Mouse (Mus musculus): ENCODE data around the gene Cfdp1. TPM values are rescaled to one million over a fixed set of nuclear protein-coding genes. Genes with fewer than 3 reads are reported as not detected.
"Not testable (repeated sequence)": the region's sequence is repeated elsewhere in the genome, so short reads cannot be mapped to it uniquely, and the experiment has no call there.

The Cfdp1 gene
- total RNA-seq, 2 experiments from 2014 or later, result 43.7 to 53.7 TPM

GRCm38 (mm10) chr8:111864648-111865047 is 10.6 kb upstream of the Cfdp1 start:
- intact Hi-C loops (cut with DNase I), result no loop called here
- no peak for DNase-seq

- intact Hi-C loops (cut with DNase I), result no loop called here
Observed at GRCm38 (mm10) chr8:111863280-111863679, 9.2 kb upstream of the Cfdp1 start.

GRCm38 (mm10) chr8:111855977-111856376 is 1.9 kb upstream of the Cfdp1 start:
- intact Hi-C loops (cut with DNase I), result no loop called here
- DNase-seq, result no peak

More at GRCm38 (mm10) chr8:111863280-111863679, 9.2 kb upstream of the Cfdp1 start:
- no peak for DNase-seq

- DNase-seq; intact Hi-C loops (cut with DNase I): not testable (repeated sequence)
Observed at GRCm38 (mm10) chr8:111853219-111853618, 872 bp downstream of the Cfdp1 start.

- intact Hi-C loops (cut with DNase I), result no loop called here
Observed at GRCm38 (mm10) chr8:111846746-111847145, 7.3 kb downstream of the Cfdp1 start.

GRCm38 (mm10) chr8:111835540-111835939 is 18.6 kb downstream of the Cfdp1 start:
- intact Hi-C loops (cut with DNase I), result loop anchor here (2.0 to 5.0 kb wide), 2 partner anchors 157 to 493 kb away; no protein-coding TSS in a partner anchor
- DNase-seq, result no peak

More at GRCm38 (mm10) chr8:111846746-111847145, 7.3 kb downstream of the Cfdp1 start:
- no peak for DNase-seq

GRCm38 (mm10) chr8:111834011-111834410 is 20.1 kb downstream of the Cfdp1 start:
- intact Hi-C loops (cut with DNase I), result loop anchor here (2.0 kb wide), 1 partner anchor 155 kb away; no protein-coding TSS in a partner anchor
- DNase-seq, result no peak

- no peak for DNase-seq
- intact Hi-C loops (cut with DNase I), result no loop called here
Observed at GRCm38 (mm10) chr8:111832983-111833382, 21.1 kb downstream of the Cfdp1 start.

- intact Hi-C loops (cut with DNase I), result no loop called here
- no peak for DNase-seq
Observed at GRCm38 (mm10) chr8:111831996-111832395, 22.1 kb downstream of the Cfdp1 start.

GRCm38 (mm10) chr8:111828595-111828994 is 25.5 kb downstream of the Cfdp1 start:
- intact Hi-C loops (cut with DNase I), result loop anchor here (10.0 kb wide), 1 partner anchor 294 kb away; the partner anchor contains the start of gene Znrf1
- DNase-seq, result no peak

- intact Hi-C loops (cut with DNase I), result loop anchor here (2.0 to 10.0 kb wide), 2 partner anchors 146 to 290 kb away; partner anchors contain the start of gene Znrf1
- peak; percentile 56 to 68 for DNase-seq
Observed at GRCm38 (mm10) chr8:111825219-111825618, 28.9 kb downstream of the Cfdp1 start.

- no peak for DNase-seq
- intact Hi-C loops (cut with DNase I), result loop anchor here (2.0 to 10.0 kb wide), 2 partner anchors 146 to 290 kb away; partner anchors contain the start of gene Znrf1
Observed at GRCm38 (mm10) chr8:111824334-111824733, 29.8 kb downstream of the Cfdp1 start.

GRCm38 (mm10) chr8:111821199-111821598 is 32.9 kb downstream of the Cfdp1 start:
- intact Hi-C loops (cut with DNase I), result loop anchor here (2.0 to 10.0 kb wide), 2 partner anchors 36 to 286 kb away; partner anchors contain the start of gene Znrf1
- DNase-seq, result no peak

- no peak for DNase-seq
- intact Hi-C loops (cut with DNase I), result loop anchor here (2.0 to 10.0 kb wide), 2 partner anchors 36 to 286 kb away; partner anchors contain the start of gene Znrf1
Observed at GRCm38 (mm10) chr8:111820691-111821090, 33.4 kb downstream of the Cfdp1 start.

GRCm38 (mm10) chr8:111820018-111820417 is 34.1 kb downstream of the Cfdp1 start:
- no peak for DNase-seq
- intact Hi-C loops (cut with DNase I), result loop anchor here (2.0 to 10.0 kb wide), 2 partner anchors 35 to 285 kb away; partner anchors contain the start of gene Znrf1

- no peak for DNase-seq
- intact Hi-C loops (cut with DNase I), result no loop called here
Observed at GRCm38 (mm10) chr8:111818556-111818955, 35.5 kb downstream of the Cfdp1 start.

- intact Hi-C loops (cut with DNase I), result no loop called here
- DNase-seq, result no peak
Observed at GRCm38 (mm10) chr8:111815078-111815477, 39.0 kb downstream of the Cfdp1 start.

- intact Hi-C loops (cut with DNase I), result loop anchor here (2.0 to 5.0 kb wide), 2 partner anchors 77 to 101 kb away; no protein-coding TSS in a partner anchor
- DNase-seq, result no peak
Observed at GRCm38 (mm10) chr8:111813818-111814217, 40.3 kb downstream of the Cfdp1 start.

GRCm38 (mm10) chr8:111812835-111813234 is 41.3 kb downstream of the Cfdp1 start:
- no peak for DNase-seq
- intact Hi-C loops (cut with DNase I), result loop anchor here (2.0 to 5.0 kb wide), 2 partner anchors 76 to 100 kb away; no protein-coding TSS in a partner anchor

- intact Hi-C loops (cut with DNase I), result loop anchor here (5.0 kb wide), 1 partner anchor 73 kb away; no protein-coding TSS in a partner anchor
- no peak for DNase-seq
Observed at GRCm38 (mm10) chr8:111810656-111811336, 43.3 kb downstream of the Cfdp1 start.

- intact Hi-C loops (cut with DNase I), result no loop called here
Observed at GRCm38 (mm10) chr8:111808891-111809622, 45.0 kb downstream of the Cfdp1 start.

More at GRCm38 (mm10) chr8:111808891-111809622, 45.0 kb downstream of the Cfdp1 start:
- DNase-seq, result no peak
